Mouse (Mus musculus): Measurements from ENCODE around the gene Dlg4.

Dlg4 gene

GRCm38 (mm10) chr11:70019495-70020021 is 2.8 kb downstream of the Dlg4 start:
- in situ Hi-C loops (cut with MboI, MseI) = loop anchor here (5.0 kb wide), 1 partner anchor 607 kb away; the partner anchor contains the start of gene Kdm6b

- in situ Hi-C loops (cut with MboI, MseI) = loop anchor here (5.0 kb wide), 1 partner anchor 608 kb away; the partner anchor contains the start of gene Kdm6b
Observed at GRCm38 (mm10) chr11:70020022-70020631, 3.4 kb downstream of the Dlg4 start.

DNA sequence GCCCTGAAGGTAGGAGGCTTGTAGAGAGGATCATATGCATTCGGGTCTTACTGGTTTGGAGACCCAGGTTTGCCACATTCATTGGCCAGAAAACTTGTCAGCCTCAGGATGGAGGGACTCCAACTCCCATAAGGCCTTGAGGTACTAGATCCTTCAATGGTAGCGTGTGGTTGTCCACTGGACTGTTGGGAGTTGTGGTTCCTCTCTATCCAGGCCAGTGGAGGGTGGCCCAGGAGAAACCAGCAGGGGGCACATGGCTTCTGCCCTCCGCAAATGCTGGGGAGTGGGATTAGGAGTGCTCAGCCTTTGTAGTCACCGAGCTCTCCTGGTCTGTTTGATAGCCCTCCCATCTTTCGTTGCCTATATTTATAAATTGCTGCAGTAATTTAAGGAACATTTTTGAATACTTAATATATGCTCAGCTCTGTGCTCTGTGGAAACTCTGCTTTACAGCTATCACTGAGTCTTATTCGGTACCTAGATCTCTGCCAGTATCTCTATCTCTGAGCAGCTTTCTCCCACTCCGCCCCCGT is 4.1 kb downstream of the Dlg4 start:
- in situ Hi-C loops (cut with MboI, MseI) = loop anchor here (5.0 kb wide), 1 partner anchor 608 kb away; the partner anchor contains the start of gene Kdm6b

GRCm38 (mm10) chr11:70021264-70022132 is 4.8 kb downstream of the Dlg4 start:
- in situ Hi-C loops (cut with MboI, MseI) = loop anchor here (5.0 kb wide), 1 partner anchor 609 kb away; the partner anchor contains the start of gene Kdm6b

- in situ Hi-C loops (cut with MboI, MseI) = loop anchor here (5.0 kb wide), 1 partner anchor 611 kb away; the partner anchor contains the start of gene Kdm6b
Observed at GRCm38 (mm10) chr11:70023481-70024150, 6.9 kb downstream of the Dlg4 start.

DNA sequence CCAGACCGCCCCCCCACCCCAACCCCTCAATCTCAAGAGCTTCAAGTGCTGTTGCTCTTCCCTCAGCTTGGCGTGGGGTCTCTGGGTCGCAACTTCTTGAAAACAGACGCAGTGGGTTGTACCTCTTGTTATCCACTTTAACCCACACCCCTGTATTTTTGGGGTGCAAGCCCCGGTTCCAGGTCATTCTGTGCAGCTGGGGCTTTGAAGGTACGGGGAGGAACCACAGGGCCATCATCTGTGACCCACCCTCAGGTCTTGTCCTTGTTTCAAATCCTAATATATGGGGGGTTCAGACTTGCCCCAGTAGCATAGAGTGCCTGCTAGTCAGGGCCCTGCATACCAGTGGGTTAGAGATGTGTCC is 7.4 kb downstream of the Dlg4 start:
- in situ Hi-C loops (cut with MboI, MseI) = loop anchor here (5.0 kb wide), 1 partner anchor 612 kb away; the partner anchor contains the start of gene Kdm6b

- in situ Hi-C loops (cut with MboI, MseI) = no loop called here
Observed at GRCm38 (mm10) chr11:70026689-70027088, 9.9 kb downstream of the Dlg4 start.

GRCm38 (mm10) chr11:70027397-70027796 is 10.7 kb downstream of the Dlg4 start:
- in situ Hi-C loops (cut with MboI, MseI) = no loop called here

DNA sequence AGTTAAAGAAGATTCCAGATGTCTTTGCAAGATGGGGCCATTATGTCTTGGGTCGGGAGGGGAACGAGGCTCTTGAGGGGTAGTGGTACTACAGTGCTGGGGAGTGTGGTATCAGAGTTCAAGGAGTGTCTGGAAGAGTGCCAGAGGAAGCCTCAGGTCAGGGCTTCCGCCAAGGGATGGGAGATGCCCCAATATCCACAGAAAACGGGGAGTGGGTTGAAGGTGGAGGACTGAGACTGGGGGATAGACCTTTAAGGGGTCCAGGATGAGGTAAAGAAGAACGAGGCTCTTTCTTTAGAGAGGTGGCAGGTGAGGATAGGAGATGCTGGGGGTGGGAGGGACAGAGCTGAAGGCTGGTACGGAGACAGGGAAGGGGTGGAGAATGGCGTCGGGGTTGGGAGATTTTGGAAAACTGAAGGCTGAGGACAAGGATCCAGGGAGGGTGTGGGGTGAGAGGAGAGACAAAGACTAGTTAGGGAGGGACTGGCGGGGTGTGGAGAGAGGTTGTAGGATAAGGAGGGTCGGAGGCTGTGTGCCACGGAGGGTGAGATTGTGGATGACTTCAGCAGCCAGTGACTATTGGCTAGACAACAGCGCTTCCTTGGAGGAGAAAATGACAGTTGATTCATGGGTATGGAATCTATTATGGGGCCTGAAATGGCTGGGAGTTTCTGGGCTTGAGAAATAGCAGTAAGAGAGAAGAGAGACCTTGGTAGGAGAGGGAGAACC is 11.8 kb downstream of the Dlg4 start:
- in situ Hi-C loops (cut with MboI, MseI) = no loop called here

DNA sequence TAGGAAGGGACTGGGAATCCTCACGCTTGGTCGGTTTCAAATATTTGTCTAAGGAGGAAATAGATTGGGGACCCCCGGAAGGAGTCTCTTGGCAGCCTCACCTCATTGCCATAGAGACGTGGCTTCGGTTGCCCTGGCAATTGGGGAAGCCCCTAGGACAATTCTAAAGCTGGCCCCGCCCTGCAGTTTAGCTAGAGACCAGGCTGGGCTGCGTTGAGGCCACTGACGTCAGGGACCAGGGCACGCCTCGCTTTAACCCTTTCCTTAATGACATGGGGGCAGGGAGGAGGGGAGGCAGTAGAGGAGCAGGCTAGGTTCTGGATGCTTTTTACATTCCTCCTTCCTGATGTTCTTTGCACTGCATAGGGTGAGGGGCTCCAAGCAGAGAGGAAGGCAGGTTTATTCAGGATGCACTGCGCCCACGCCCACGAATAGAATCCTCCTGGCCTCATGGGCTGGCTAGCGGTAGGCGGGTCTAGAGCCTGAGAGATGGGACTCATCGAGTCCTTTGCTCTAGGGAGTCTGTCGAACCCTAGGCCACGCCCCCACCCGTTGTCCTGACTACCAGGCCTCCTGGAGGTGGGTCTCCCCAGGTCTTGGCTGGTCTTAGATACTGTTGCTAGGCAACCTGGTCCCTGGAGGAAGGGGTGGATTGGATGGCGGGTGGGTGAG is 12.5 kb downstream of the Dlg4 start:
- in situ Hi-C loops (cut with MboI, MseI) = no loop called here

DNA sequence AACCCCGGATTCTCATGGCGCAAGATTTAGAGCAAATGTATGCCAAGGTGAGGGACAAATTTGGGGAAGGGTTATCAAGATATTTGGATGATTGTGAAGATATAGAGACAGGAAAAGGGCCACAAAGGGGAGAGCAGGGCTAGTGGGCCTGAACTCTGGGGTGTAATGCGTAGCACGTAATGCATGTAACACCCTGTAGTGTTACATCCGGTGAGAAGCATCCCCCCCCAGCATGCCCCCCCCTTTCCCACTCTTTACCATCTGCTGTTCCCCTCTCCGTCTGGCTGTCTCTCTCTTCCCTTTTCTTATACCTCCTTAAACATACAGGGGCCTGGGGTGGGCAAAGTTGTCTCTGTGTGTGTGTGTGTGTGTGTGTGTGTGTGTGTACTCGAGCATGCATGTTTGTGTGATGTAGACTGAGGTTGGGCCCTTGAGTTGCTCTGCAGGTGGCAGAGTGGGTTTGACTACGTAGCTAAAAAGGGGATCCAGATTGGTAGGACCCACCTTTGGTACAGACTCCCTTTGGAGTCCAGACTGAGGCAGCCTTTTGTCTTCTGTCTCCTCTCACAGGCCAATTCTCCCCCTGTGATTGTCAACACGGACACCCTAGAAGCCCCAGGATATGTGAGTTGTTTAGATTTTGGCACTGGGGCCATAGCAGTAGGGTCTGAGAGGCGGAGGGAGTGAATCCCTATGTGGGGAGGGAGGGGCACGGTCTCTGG is 13.2 kb downstream of the Dlg4 start:
- in situ Hi-C loops (cut with MboI, MseI) = no loop called here

GRCm38 (mm10) chr11:70030651-70031320 is 14.0 kb downstream of the Dlg4 start:
- in situ Hi-C loops (cut with MboI, MseI) = no loop called here

- in situ Hi-C loops (cut with MboI, MseI) = no loop called here
Observed at GRCm38 (mm10) chr11:70031321-70031670, 14.6 kb downstream of the Dlg4 start.

DNA sequence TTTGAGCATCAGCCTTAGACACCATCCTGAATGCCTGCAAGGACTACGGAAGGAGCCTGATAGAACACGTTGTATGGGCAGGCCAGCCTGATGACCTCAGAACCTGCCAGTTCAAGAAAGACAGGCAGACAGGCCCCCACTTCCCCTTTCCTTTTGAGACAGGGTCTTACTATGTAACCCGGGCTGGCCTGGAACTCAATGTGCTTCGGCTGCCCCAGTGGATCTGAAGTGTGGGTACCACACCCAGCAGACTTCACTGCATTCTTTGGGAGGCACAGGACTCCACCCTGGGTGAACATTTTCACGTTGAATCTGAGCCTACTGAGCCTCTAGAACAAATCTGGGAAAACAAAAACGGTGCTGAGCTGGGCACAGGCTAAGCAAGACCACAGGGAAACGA is 21.4 kb downstream of the Dlg4 start:
- in situ Hi-C loops (cut with MboI, MseI) = no loop called here

DNA sequence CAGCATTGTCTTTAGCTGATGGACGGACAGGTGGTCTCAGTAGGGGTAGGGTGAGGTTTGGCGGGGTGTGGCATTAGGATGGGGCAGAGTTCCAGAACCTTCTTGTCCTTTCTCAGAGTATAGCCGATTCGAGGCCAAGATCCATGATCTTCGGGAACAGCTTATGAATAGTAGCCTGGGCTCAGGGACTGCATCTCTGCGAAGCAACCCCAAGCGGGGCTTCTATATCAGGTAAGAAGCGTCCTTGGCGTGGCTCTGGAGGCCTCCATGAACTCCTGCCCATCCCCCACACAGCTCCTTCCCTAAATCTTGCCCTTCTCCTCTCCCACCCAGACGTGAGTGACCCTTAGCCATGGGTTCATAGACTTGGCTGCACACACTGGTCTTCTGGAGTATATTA is 22.9 kb downstream of the Dlg4 start:
- in situ Hi-C loops (cut with MboI, MseI) = no loop called here

DNA sequence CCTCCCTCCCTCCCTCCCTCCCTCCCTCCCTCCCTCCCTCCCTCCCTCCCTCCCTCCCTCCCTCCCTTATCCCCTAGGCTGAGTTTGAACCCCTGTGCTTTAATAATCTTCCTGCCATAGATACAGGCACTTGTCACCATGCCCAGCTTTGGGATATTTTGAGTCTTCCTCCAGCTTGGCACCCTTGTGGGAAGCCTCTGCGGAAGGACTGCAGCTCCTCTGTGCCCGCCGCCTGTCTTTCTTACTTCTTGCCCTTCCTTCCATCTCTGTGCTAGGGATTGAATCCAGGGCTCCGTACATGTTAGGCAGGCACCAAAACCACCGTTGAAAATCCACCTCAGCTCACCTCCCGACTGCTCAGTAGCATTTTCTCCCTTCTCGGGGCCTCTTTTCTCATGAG is 23.4 kb downstream of the Dlg4 start:
- in situ Hi-C loops (cut with MboI, MseI) = no loop called here

GRCm38 (mm10) chr11:70042309-70043085 is 25.8 kb downstream of the Dlg4 start:
- in situ Hi-C loops (cut with MboI, MseI) = no loop called here

GRCm38 (mm10) chr11:70043665-70044064 is 26.9 kb downstream of the Dlg4 start:
- in situ Hi-C loops (cut with MboI, MseI) = no loop called here

All from regulatory T cell (primary cell).